Mouse (Mus musculus) lung, postnatal 14 days (tissue): ENCODE results near the gene Spink8.
A peak's percentile ranks its signal among the peaks of the same experiment; 100 is the strongest.

ENCODE experiments used
- DNase-seq: peaks from one replicate; pipeline ENCODE4 v3.0.0; 2021

The Spink8 gene

DNA sequence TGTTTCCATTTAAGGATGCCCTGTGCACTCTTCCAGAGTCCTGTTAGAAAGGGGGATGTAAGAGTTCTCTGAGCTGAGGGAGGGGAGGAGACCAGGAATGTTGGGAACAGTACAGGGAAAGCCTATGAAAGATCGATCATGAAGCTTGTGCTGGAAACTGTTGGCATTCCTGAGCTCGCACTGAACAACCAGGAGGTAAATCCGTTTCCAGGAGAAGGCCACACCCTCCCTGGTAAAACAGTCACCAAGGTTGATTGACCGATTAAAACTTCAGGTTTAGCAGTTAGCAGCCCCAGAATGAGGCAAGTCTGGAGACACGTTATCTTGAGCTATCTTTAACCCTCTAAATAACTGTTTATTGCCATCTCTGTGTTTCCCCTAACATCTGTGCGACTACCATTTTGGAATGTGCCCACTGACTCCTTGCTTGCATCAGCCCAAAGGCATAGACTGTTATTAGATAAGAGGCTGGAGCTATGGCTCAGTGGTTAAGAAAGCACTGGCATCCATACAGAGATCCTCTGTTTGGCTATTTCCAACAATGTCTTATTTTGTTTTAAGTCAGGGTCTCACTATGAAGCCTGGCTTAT is 59.0 kb downstream of the Spink8 start:
- no peak for DNase-seq

DNA sequence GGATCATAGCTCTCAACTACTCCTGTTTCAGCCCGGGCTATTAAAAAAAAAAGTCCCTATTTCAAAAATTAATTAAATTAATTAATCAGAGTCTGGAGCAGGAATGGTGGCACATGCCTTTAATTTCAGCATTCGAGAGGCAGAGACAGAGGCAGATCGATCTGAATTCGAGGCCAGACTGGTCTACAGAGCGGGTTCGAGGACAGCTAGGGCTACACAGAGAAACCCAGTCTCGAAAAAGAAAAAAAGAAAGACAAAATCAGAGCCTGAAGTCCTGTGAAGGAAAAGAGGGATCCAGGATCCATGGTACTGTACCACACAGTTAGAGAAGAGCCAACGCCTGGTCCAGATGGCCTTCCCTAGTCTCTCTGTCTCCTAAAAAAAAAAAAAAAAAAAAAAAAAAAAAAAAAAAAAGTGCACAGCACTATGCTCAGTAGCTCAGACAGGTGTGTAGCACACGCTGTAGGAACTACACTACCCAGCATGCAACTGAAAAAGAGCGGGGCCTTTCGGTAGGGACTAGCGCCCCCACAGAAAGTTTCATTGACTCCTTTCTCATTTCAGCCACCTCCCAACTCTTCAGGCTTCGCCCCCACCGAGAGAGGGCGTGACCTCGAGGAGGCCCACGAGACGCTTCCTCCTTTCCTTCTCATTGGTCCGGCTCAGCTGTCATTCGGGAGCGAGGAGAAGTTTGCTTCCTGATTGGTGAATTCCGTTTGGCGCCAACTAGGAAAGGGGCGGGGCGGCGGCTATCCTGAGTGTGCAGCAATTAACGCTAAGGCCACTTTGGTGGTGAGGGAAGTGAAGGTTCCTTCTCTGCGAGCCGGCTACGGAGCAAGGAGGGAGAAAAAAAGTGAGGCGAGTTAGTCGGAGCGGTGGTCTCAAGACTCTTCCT is 63.0 kb downstream of the Spink8 start, which contains the start of gene Cdc25a:
TSS of gene Cdc25a (plus strand) at position 783 of the 895 bp plus-strand sequence.
- peak; percentile 98 for DNase-seq

DNA sequence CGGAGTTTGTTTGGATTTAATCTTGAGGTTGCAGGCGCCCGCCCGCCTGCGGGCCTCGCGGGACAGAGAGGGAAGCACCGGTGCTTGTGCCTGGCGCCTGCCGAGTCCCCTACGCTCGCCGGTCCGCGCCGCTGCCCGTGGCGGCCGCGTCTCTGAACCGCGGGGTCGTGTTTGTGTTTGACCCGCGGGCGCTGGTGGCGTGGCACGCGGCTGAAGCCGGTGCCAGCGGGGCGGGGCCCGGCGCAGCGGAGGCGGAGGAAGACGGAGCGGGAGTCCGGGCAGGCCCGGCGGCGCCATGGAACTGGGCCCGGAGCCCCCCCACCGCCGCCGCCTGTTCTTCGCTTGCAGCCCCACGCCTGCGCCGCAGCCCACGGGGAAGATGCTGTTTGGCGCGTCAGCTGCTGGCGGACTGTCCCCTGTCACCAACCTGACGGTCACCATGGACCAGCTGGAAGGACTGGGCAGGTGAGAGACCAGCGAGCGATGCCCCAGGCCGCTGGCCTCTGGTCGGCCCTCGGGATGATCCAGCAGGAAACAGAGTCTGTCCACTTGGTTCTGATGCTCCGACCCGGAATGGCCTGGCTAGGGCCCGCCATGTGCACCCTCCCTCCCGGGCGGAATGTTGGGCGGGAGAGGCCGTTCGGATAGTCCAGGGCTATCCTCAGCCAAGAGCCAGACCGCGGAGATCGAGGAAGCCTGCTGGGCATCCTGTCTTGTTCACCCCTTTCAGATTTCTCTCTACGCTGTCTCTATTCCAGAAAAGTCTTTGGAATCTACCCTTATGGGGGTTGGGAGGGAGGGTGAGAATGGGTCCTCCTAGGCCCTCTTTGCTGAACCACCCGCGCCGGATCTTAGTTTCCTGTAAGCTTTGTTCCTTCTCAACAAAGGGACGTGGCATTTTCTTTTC is 63.9 kb downstream of the Spink8 start:
- DNase-seq, result peak; percentile 65
